Mouse (Mus musculus) midbrain, embryonic 16.5 days (tissue): ENCODE data around the gene 9430097D07Rik. TPM values are rescaled to one million over a fixed set of nuclear protein-coding genes. Genes with fewer than 3 reads are reported as not detected.

Experiments
- ATAC-seq: fragments of 200-750 bp; cut with Nextera tagmentation; 2 replicates; pipeline ENCODE4 v1.8.0; 2017; ENCODE audit warnings: moderate TSS enrichment
- H3K27ac ChIP-seq: fragments of 300-500 bp; sonication (generic); 2 replicates; pipeline ENCODE4 v1.5.1; 2014; ENCODE audit warnings: mild to moderate bottlenecking, low read length, mixed read lengths
- H3K27me3 ChIP-seq: fragments of 300-500 bp; sonication (generic); 2 replicates; pipeline ENCODE4 v1.6.1; 2014; ENCODE audit warnings: low read depth, low read length, mixed read lengths; ENCODE audit not compliant: control insufficient read depth, insufficient read depth
- H3K36me3 ChIP-seq: fragments of 300-500 bp; sonication (generic); 2 replicates; pipeline ENCODE4 v1.6.1; 2014; ENCODE audit warnings: mild to moderate bottlenecking, low read length, moderate library complexity, mixed read lengths; ENCODE audit not compliant: control insufficient read depth, insufficient read depth
- H3K4me1 ChIP-seq: fragments of 300-500 bp; sonication (generic); 2 replicates; pipeline ENCODE4 v1.6.1; 2014; ENCODE audit warnings: mild to moderate bottlenecking, low read length, mixed read lengths; ENCODE audit not compliant: control insufficient read depth, insufficient read depth
- H3K4me2 ChIP-seq: fragments of 300-500 bp; sonication (generic); 2 replicates; pipeline ENCODE4 v1.6.1; 2014; ENCODE audit warnings: mild to moderate bottlenecking, low read length, mixed read lengths
- H3K4me3 ChIP-seq: fragments of 300-500 bp; sonication (generic); 2 replicates; pipeline ENCODE4 v1.5.1; 2014; ENCODE audit warnings: low read depth, mild to moderate bottlenecking, low read length, moderate library complexity, mixed read lengths
- H3K9ac ChIP-seq: fragments of 300-500 bp; sonication (generic); 2 replicates; pipeline ENCODE4 v1.6.1; 2014; ENCODE audit warnings: low read depth, low read length, mixed read lengths
- H3K9me3 ChIP-seq: fragments of 300-500 bp; sonication (generic); replicated peaks from 2 replicates; pipeline ENCODE4 v1.6.1; 2014; ENCODE audit warnings: mild to moderate bottlenecking, low read length, mixed read lengths; ENCODE audit not compliant: control insufficient read depth, poor library complexity, severe bottlenecking
- WGBS: fragments of 180-500 bp; shearing (Covaris S2); extraction: QIAGEN DNeasy Blood & Tissue Kit; methylation state at CpG from one replicate; pipeline ENCODE4 v1.1.7; 2014; 5-methylcytosine and 5-hydroxymethylcytosine counted together
- polyA plus RNA-seq: library from polyadenylated mRNA; unstranded; fragments of >200 nt; fragmentation: Nextera tagmentation; extraction: Ambion mirVana; gene quantifications from 2 replicates; pipeline ENCODE4 v1.2.1, GENCODE M21; 2015

Gene 9430097D07Rik
- polyA plus RNA-seq, 1 experiment from 2014 or later, result 1.1 TPM

DNA sequence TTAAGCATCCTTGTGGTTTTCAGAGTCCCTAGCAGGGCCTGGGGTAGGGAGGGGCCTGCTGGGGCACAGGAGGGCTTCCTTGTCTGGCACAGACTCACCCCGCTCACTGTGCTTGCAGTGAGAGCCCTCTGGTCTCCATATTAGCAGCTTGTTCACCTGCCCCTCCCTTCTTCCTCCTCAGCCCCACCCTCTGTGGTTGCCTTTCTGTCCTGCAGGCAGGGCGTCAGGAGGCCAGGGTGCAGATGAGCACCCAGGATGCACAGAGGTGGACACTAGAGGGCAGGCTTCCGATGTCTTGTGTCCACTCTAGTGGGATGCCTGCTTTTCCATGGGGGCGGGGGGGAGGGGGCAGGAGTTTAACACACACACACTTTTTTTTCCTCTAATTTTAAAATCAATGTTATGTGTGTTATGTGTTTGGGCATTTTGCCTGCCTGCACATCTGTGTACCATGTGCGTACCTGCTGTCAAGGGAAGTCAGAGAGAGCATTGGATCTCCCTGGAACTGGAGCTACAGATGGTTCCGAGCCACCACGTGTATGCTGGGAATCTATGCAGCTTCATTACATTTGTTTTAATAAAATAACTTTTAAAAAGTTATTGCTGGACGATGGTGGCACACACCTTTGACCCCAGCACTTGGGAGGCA is 26.1 kb upstream of the 9430097D07Rik start:
- Histone ChIP-seq H3K4me2 (no peak overlapping the region), H3K27me3 (no peaks in the 10 kb centered on the region), H3K27ac (no peak overlapping the region), H3K4me3 (no peak overlapping the region), H3K4me1 (no peaks in the 10 kb centered on the region), H3K9me3 (no peaks in the 10 kb centered on the region), H3K9ac (no peak overlapping the region), H3K36me3 (no peaks in the 10 kb centered on the region)
- WGBS, result 38% methylated on average over 8 of the region's 8 CpGs
- ATAC-seq, result no peak; the same call in 1 of the 2 replicates

DNA sequence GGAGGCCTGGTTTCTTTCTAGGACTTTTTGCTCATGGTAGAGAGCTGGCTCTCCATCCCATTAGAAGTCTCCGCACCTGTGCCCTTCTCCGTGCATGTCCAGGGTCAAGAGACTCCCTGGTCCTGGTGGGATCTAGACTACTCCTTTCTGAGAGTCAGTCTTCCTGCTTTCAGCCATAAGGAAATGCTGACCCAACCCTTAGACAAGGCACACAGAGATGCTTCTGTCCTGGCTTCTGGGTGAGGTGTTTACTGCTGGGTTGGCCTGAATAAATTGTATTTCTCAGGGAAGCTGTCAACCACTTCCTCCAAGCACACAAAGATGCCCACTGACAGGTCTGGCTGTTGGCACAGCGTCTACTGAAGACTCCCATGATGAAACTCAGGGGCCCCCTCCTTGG is 23.9 kb upstream of the 9430097D07Rik start, which contains the start of gene St6galnac6:
Gene St6galnac6 (plus strand): TSS at position 301 of the 400 bp plus-strand sequence.
- no peak for ATAC-seq
- no peaks in the 10 kb centered on the region for H3K27me3 ChIP-seq
- H3K9ac ChIP-seq, result no peak within 1 kb of the TSS
- H3K4me1 ChIP-seq, result no peaks in the 10 kb centered on the region
- no peak within 1 kb of the TSS for H3K4me3 ChIP-seq
- no peak within 1 kb of the TSS for H3K4me2 ChIP-seq
- H3K9me3 ChIP-seq, result no peaks in the 10 kb centered on the region
- 88% methylated on average over 3 of the region's 3 CpGs for WGBS
- H3K27ac ChIP-seq, result no peak within 1 kb of the TSS
- H3K36me3 ChIP-seq, result peaks cover 4% of the 10 kb centered on the region

- H3K9me3 ChIP-seq, result no peaks in the 10 kb centered on the region
- no peaks in the 10 kb centered on the region for H3K27me3 ChIP-seq
- H3K4me3 ChIP-seq, result no peak overlapping the region
- H3K4me2 ChIP-seq, result no peak overlapping the region
- peaks cover 9% of the 10 kb centered on the region for H3K36me3 ChIP-seq
- ATAC-seq, result no peak
- 90% methylated on average over 8 of the region's 8 CpGs for WGBS
- no peak overlapping the region for H3K27ac ChIP-seq
- no peak overlapping the region for H3K9ac ChIP-seq
- no peaks in the 10 kb centered on the region for H3K4me1 ChIP-seq
Measured at GRCm38 (mm10) chr2:32598506-32598905, 23.0 kb upstream of the 9430097D07Rik start.

DNA sequence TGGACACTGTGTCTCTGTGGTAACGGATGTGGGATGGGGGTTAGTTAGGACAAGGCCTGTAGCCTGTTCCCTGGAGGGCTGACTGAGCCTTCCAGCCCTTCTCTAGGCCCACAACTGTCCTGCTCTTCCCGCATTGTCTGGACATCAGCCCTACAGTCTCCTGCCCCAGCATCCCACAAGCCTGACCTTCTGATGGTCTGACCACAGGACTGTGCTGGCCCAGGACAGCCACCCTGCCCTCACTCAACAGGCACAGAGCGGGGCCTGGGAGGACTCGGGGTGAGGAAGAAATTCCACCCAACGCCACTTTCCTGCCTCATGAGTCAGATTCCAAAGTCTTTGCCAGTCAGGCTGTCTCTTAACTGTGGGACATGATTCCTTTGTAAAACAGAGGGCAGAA is 22.2 kb upstream of the 9430097D07Rik start:
- H3K9ac ChIP-seq, result no peak overlapping the region
- H3K9me3 ChIP-seq, result no peaks in the 10 kb centered on the region
- H3K4me2 ChIP-seq, result no peak overlapping the region
- H3K4me1 ChIP-seq, result no peaks in the 10 kb centered on the region
- H3K4me3 ChIP-seq, result no peak overlapping the region
- H3K36me3 ChIP-seq, result peaks cover 9% of the 10 kb centered on the region
- no peak for ATAC-seq
- no peak overlapping the region for H3K27ac ChIP-seq
- no peaks in the 10 kb centered on the region for H3K27me3 ChIP-seq
- 91% methylated on average over 5 of the region's 5 CpGs for WGBS

- ATAC-seq, result no peak
- 90% methylated on average over 5 of the region's 5 CpGs for WGBS
Measured at GRCm38 (mm10) chr2:32597248-32597647, 21.8 kb upstream of the 9430097D07Rik start.

GRCm38 (mm10) chr2:32596725-32597124 is 21.2 kb upstream of the 9430097D07Rik start:
- no peaks in the 10 kb centered on the region for H3K9me3 ChIP-seq
- no peak for ATAC-seq
- 76% methylated on average over 13 of the region's 13 CpGs for WGBS
- no peak overlapping the region for H3K4me2 ChIP-seq
- no peak overlapping the region for H3K27ac ChIP-seq
- H3K9ac ChIP-seq, result no peak overlapping the region
- H3K4me3 ChIP-seq, result no peak overlapping the region
- H3K27me3 ChIP-seq, result no peaks in the 10 kb centered on the region
- peaks cover 9% of the 10 kb centered on the region for H3K36me3 ChIP-seq
- H3K4me1 ChIP-seq, result no peaks in the 10 kb centered on the region

More at GRCm38 (mm10) chr2:32597248-32597647, 21.8 kb upstream of the 9430097D07Rik start:
- H3K4me1 ChIP-seq, result no peaks in the 10 kb centered on the region
- H3K9ac ChIP-seq, result no peak overlapping the region
- no peak overlapping the region for H3K4me3 ChIP-seq
- no peak overlapping the region for H3K27ac ChIP-seq
- H3K9me3 ChIP-seq, result no peaks in the 10 kb centered on the region
- H3K4me2 ChIP-seq, result no peak overlapping the region
- H3K27me3 ChIP-seq, result no peaks in the 10 kb centered on the region
- peaks cover 9% of the 10 kb centered on the region for H3K36me3 ChIP-seq

- peaks cover 13% of the 10 kb centered on the region for H3K4me1 ChIP-seq
- H3K27me3 ChIP-seq, result no peaks in the 10 kb centered on the region
- WGBS, result 77% methylated on average over 6 of the region's 6 CpGs
- H3K4me3 ChIP-seq, result no peak overlapping the region
- H3K27ac ChIP-seq, result no peak overlapping the region
- H3K9me3 ChIP-seq, result no peaks in the 10 kb centered on the region
- no peak overlapping the region for H3K9ac ChIP-seq
- no peak overlapping the region for H3K4me2 ChIP-seq
- H3K36me3 ChIP-seq, result peaks cover 9% of the 10 kb centered on the region
- no peak for ATAC-seq
Measured at GRCm38 (mm10) chr2:32591249-32591648, 15.8 kb upstream of the 9430097D07Rik start.

DNA sequence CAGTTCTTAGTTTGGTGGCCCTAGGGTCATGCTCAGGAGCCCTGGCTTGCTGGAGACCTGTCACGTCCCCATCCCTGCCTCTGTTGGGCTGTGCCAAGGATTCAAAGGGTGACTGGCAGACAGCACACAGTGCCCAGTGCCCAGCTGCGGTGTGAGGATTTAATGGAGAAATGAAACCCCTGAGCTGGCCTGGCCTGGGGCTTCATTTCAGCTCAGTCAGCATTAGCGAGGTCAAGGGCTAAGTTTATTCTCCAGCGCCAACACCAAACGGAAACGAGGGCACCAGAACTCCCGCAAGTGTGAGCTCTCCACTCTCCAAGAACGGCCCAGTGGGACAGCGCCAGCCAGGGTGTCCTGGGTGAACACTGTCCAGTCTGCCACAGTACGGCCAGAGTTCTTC is 14.7 kb upstream of the 9430097D07Rik start:
- H3K4me1 ChIP-seq, result peaks cover 13% of the 10 kb centered on the region
- H3K9me3 ChIP-seq, result no peaks in the 10 kb centered on the region
- H3K27ac ChIP-seq, result no peak overlapping the region
- H3K27me3 ChIP-seq, result no peaks in the 10 kb centered on the region
- peaks cover 9% of the 10 kb centered on the region for H3K36me3 ChIP-seq
- H3K4me2 ChIP-seq, result no peak overlapping the region
- 86% methylated on average over 10 of the region's 10 CpGs for WGBS
- no peak for ATAC-seq
- no peak overlapping the region for H3K4me3 ChIP-seq
- no peak overlapping the region for H3K9ac ChIP-seq

DNA sequence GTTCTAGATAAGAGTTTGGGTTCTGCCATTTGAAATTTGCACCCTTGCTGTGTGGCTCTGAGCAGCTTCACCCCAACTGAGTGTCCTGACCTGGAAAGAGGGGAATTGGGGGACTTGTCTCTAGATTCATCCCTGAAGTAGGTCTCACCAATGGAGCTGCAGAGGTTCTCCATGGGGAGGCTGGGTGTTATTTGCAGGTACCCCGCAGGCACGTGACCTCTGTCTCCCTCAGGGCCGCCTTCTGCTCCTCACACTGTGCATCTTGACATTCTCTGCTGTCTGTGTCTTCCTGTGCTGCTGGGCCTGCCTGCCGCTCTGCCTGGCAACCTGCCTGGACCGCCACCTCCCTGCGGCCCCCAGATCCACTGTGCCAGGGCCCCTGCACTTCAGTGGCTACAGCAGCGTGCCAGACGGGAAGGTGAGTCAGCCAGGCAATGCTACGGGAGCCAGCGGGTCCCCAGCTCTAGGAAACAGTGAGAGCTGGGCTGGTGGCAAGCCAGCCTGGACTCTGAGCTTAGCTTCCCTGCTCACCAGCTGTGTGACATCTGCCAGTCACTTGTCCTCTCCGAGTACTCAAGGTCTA is 13.8 kb upstream of the 9430097D07Rik start:
- Histone ChIP-seq H3K4me2 (no peak overlapping the region), H3K36me3 (0 out of 2 replicates have a peak, but pooled peaks cover 6% of the 10 kb centered on the region), H3K4me3 (no peak overlapping the region), H3K4me1 (peaks cover 13% of the 10 kb centered on the region), H3K9ac (no peak overlapping the region), H3K27ac (no peak overlapping the region), H3K27me3 (no peaks in the 10 kb centered on the region), H3K9me3 (no peaks in the 10 kb centered on the region)
- no peak for ATAC-seq
- WGBS, result 71% methylated on average over 11 of the region's 11 CpGs
